Mouse (Mus musculus): ENCODE measurements around the gene Rab11fip4.

GRCm38 (mm10) chr11:79624801-79625302 lies 33.8 kb downstream of the Rab11fip4 start:
- TF ChIP-seq BHLHE40 (IDR thresholded peaks at IDR 0.05; ENCODE audit: low read depth, low read length) (no peak; the same call in 1 of the 2 replicates), TBP (conservative IDR thresholded peaks at IDR 0.05; ENCODE audit: low read depth, low read length) (no peak), ZMIZ1 (IDR thresholded peaks at IDR 0.05; ENCODE audit: low read depth, low read length) (no peak), CTCF (conservative IDR thresholded peaks at IDR 0.05 in 1 of 2, IDR thresholded peaks at IDR 0.05 in 1 of 2; ENCODE audit: low read depth in 2 of 2, low read length in 2 of 2) (peak; percentile 39 to 98), MAZ (IDR thresholded peaks at IDR 0.05; ENCODE audit: low read depth, low read length) (peak; percentile 96), POLR2A (IDR thresholded peaks at IDR 0.05; ENCODE audit: low read depth, low read length) (no peak), USF1 (IDR thresholded peaks at IDR 0.05; ENCODE audit: low read depth, low read length) (no peak), JUN (IDR thresholded peaks at IDR 0.05; ENCODE audit: insufficient read depth, low read depth, low read length) (no peak)

Data from CH12.LX (cell line).